ENCODE assay signal across 9 mouse cellular contexts in the genomic region with DNA sequence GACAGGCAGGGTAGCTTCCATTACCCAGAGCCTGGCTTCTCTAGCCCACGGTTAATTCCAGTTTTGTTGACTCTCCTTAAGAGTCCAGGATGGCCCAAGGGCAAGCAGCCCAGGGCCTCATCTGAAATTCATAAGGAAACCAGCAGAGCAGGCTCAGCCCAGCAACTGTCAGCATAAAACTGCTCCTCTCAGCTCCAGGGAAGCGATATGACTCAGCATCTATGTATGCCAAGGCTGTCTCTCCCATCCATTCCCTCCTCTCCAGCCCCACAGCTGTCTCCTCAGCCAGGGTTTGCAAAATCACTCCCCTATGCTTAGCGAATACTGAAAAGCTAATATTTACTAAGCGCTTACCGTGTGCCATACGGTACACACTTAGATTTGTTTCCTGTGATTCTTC.
DNase-seq lines count a peak whose midpoint lies in the region; ATAC-seq and TF ChIP-seq lines count a peak whose summit lies in the region.
"Had no signal": no experiment of that assay in that cellular context is flagged by ENCODE, and none has a peak within 500 bp of the region (broad histone marks: within the 10 kb centered on the region; RNA-seq: fewer than 3 reads in every experiment).

No protein-coding gene starts in this region.

- no peak overlapping the region for H3K27ac ChIP-seq in forebrain, embryonic 14.5 days (ENCODE audit: low read depth, low read length)
- H3K27ac ChIP-seq in forebrain, embryonic 11.5 days (ENCODE audit: low read depth, low read length), result no peak overlapping the region
- no peak overlapping the region for H3K27ac ChIP-seq in ES-E14 (ENCODE audit: insufficient read depth, low read depth, low read length, poor library complexity, severe bottlenecking)

- peak; percentile 54; the same call in 1 of the 2 replicates for ATAC-seq in forebrain, embryonic 14.5 days
- ATAC-seq in forebrain, embryonic 11.5 days (replicated peaks; ENCODE audit: low FRiP score), result no peak

- H3K4me3 ChIP-seq in forebrain, embryonic 14.5 days (ENCODE audit: low read depth, low read length), result no peak overlapping the region
- no peak overlapping the region for H3K4me3 ChIP-seq in forebrain, embryonic 11.5 days (ENCODE audit: low read depth, low read length)
- H3K4me3 ChIP-seq in ES-E14 (ENCODE audit: insufficient read depth in 1 of 2, low read depth in 1 of 2, low read length in 2 of 2, poor library complexity in 1 of 2, severe bottlenecking in 1 of 2), result no peak overlapping the region

- H3K4me2 ChIP-seq in forebrain, embryonic 14.5 days (ENCODE audit: low read length), result no peak overlapping the region
- H3K4me2 ChIP-seq in forebrain, embryonic 11.5 days (ENCODE audit: low read depth, low read length, severe bottlenecking), result no peak overlapping the region

- 88% methylated on average over 6 of the region's 6 CpGs for WGBS in forebrain, embryonic 14.5 days
- WGBS in forebrain, embryonic 11.5 days, result 90% methylated on average over 6 of the region's 6 CpGs

- no peaks in the 10 kb centered on the region for H3K4me1 ChIP-seq in forebrain, embryonic 14.5 days (ENCODE audit: control insufficient read depth, insufficient read depth, low read length)
- H3K4me1 ChIP-seq in forebrain, embryonic 11.5 days (replicated peaks; ENCODE audit: control insufficient read depth, insufficient read depth, low read length), result no peaks in the 10 kb centered on the region
- no peaks in the 10 kb centered on the region for H3K4me1 ChIP-seq in ES-E14 (ENCODE audit: control insufficient read depth in 2 of 2, insufficient read depth in 2 of 2, low read length in 2 of 2, poor library complexity in 1 of 2)

- H3K9ac ChIP-seq in forebrain, embryonic 14.5 days (ENCODE audit: low read length), result no peak overlapping the region
- H3K9ac ChIP-seq in forebrain, embryonic 11.5 days (ENCODE audit: low read length), result no peak overlapping the region
- no peak overlapping the region for H3K9ac ChIP-seq in ES-E14 (ENCODE audit: insufficient read depth, low read depth, low read length, poor library complexity, severe bottlenecking)

- DNase-seq in forebrain, embryonic 14.5 days (ENCODE audit: low spot score), result peak; percentile 46
- no peak for DNase-seq in forebrain, embryonic 11.5 days (ENCODE audit: low spot score)
- no peak for DNase-seq in ES-E14 (ENCODE audit: low read depth, low spot score)
- DNase-seq in gastrocnemius, adult 18-20 months (ENCODE audit: low spot score), result peak; percentile 66
- DNase-seq in layer of hippocampus, postnatal 36 days, result peak; percentile 42 to 43
- DNase-seq in right cerebral cortex, postnatal 36 days (ENCODE audit: low spot score in 2 of 2), result peak; percentile 49 to 74
- no peak for DNase-seq in embryo, embryonic 11 days
- DNase-seq in testis, postnatal 14 days (ENCODE audit: low spot score), result no peak

- H3K9me3 ChIP-seq in forebrain, embryonic 14.5 days (replicated peaks; ENCODE audit: control insufficient read depth, low read length), result no peaks in the 10 kb centered on the region
- H3K9me3 ChIP-seq in forebrain, embryonic 11.5 days (ENCODE audit: control insufficient read depth, low read length), result no peaks in the 10 kb centered on the region
- H3K9me3 ChIP-seq in ES-E14 (ENCODE audit: control insufficient read depth, insufficient read depth, low read depth, low read length), result no peaks in the 10 kb centered on the region

- H3K36me3 ChIP-seq in forebrain, embryonic 14.5 days (ENCODE audit: control insufficient read depth, insufficient read depth, low read length), result no peaks in the 10 kb centered on the region
- no peaks in the 10 kb centered on the region for H3K36me3 ChIP-seq in forebrain, embryonic 11.5 days (ENCODE audit: control insufficient read depth, insufficient read depth, low read length)
- H3K36me3 ChIP-seq in ES-E14 (ENCODE audit: control insufficient read depth, insufficient read depth, low read length, poor library complexity, severe bottlenecking), result no peaks in the 10 kb centered on the region; the same call in 1 of the 2 replicates

- H3K27me3 ChIP-seq in forebrain, embryonic 14.5 days (replicated peaks; ENCODE audit: control insufficient read depth, insufficient read depth, low read length), result no peaks in the 10 kb centered on the region
- no peaks in the 10 kb centered on the region for H3K27me3 ChIP-seq in forebrain, embryonic 11.5 days (ENCODE audit: control insufficient read depth, insufficient read depth, low read length)
- H3K27me3 ChIP-seq: CH12.LX had no signal

- in situ Hi-C loops in ES-E14 (cut with MboI; ENCODE audit: low sequenced_read_pairs in 2 of 2, unreplicated experiment in 2 of 2), result no loop called here

TF ChIP-seq in ES-E14, 5 proteins besides CTCF, POLR2A, EP300 and RAD21:
- no peak for TF ChIP-seq CHD2 (IDR thresholded peaks at IDR 0.05; ENCODE audit: low read depth, low read length)
- TF ChIP-seq HCFC1 (IDR thresholded peaks at IDR 0.05; ENCODE audit: borderline replicate concordance, insufficient read depth, low read length), result no peak
- 0 out of 2 replicates have a peak, but pooled peaks have one; percentile 18 for TF ChIP-seq MAFK (IDR thresholded peaks at IDR 0.05; ENCODE audit: insufficient read depth, low read depth, low read length)
- no peak for TF ChIP-seq ZC3H11A (IDR thresholded peaks at IDR 0.05; ENCODE audit: borderline replicate concordance, low read depth, low read length)
- no peak for TF ChIP-seq ZNF384 (IDR thresholded peaks at IDR 0.05; ENCODE audit: low read depth, low read length)

Comparison
In these comparisons a context has a peak if more than half of its experiments do, and no peak if none do; other contexts are left out.
1. DNase-seq: peak in forebrain, embryonic 14.5 days (single experiment), gastrocnemius, adult 18-20 months (single experiment), layer of hippocampus, postnatal 36 days (2 of 2) and right cerebral cortex, postnatal 36 days (2 of 2); none in forebrain, embryonic 11.5 days (single experiment), ES-E14 (single experiment), embryo, embryonic 11 days (single experiment) and testis, postnatal 14 days (single experiment).